Mouse (Mus musculus) MEL (cell line): ENCODE measurements around the gene Cbln3. TPM values are rescaled to one million over a fixed set of nuclear protein-coding genes. Genes with fewer than 3 reads are reported as not detected.

Source experiments
- DNase-seq: peaks from one replicate; pipeline ENCODE4 v3.0.0; 2011; ENCODE audit warnings: low read depth, low spot score
- H3K27ac ChIP-seq: 2 replicates; pipeline ENCODE4 v1.5.1; 2012; ENCODE audit warnings: low read depth, mild to moderate bottlenecking, control low read depth, low read length, moderate library complexity; ENCODE audit not compliant: control insufficient read depth
- H3K27me3 ChIP-seq, 2 experiments: fragments of 150-350 bp in 1 of 2; sonication (generic) in 1 of 2; 2 replicates each; pipeline ENCODE4 v1.6.1; 2012; ENCODE audit warnings: low read length in 2 of 2, mild to moderate bottlenecking in 2 of 2, improper control_type of control experiment in 1 of 2, moderate library complexity in 1 of 2; ENCODE audit not compliant: insufficient read depth in 2 of 2, control insufficient read depth in 1 of 2
- H3K36me3 ChIP-seq, 2 experiments: 2 replicates each; pipeline ENCODE4 v1.6.1; 2012 to 2014; ENCODE audit warnings: low read length in 2 of 2, improper control_type of control experiment in 1 of 2, inconsistent platforms in 1 of 2, mild to moderate bottlenecking in 1 of 2; ENCODE audit not compliant: insufficient read depth in 2 of 2, control insufficient read depth in 1 of 2
- H3K4me1 ChIP-seq, 2 experiments: fragments of 150-350 bp in 1 of 2; sonication (generic) in 1 of 2; 2 replicates each; pipeline ENCODE4 v1.6.1; 2012; ENCODE audit warnings: low read length in 2 of 2, improper control_type of control experiment in 1 of 2, mild to moderate bottlenecking in 1 of 2; ENCODE audit not compliant: insufficient read depth in 2 of 2, control insufficient read depth in 1 of 2
- H3K4me3 ChIP-seq, 2 experiments: fragments of 150-350 bp in 1 of 2; sonication (generic) in 1 of 2; 2 replicates each; pipeline ENCODE4 v1.5.1; 2012; ENCODE audit warnings: low read depth in 2 of 2, low read length in 2 of 2, mild to moderate bottlenecking in 2 of 2, moderate library complexity in 2 of 2, control low read depth in 1 of 2, improper control_type of control experiment in 1 of 2; ENCODE audit not compliant: control insufficient read depth in 1 of 2, insufficient read depth in 1 of 2
- H3K79me2 ChIP-seq: 2 replicates; pipeline ENCODE4 v1.6.1; 2012; ENCODE audit warnings: mild to moderate bottlenecking, low read length, moderate library complexity; ENCODE audit not compliant: control insufficient read depth, poor library complexity, insufficient read depth
- H3K9ac ChIP-seq: 2 replicates; pipeline ENCODE4 v1.6.1; 2012; ENCODE audit warnings: low read depth, mild to moderate bottlenecking, control low read depth, low read length, moderate library complexity; ENCODE audit not compliant: control insufficient read depth, poor library complexity, severe bottlenecking
- H3K9me3 ChIP-seq: fragments of 150-350 bp; sonication (generic); replicated peaks from 2 replicates; pipeline ENCODE4 v1.6.1; 2012; ENCODE audit warnings: mild to moderate bottlenecking, low read length, improper control_type of control experiment, moderate library complexity; ENCODE audit not compliant: insufficient read depth
- CHD1 ChIP-seq: IDR thresholded peaks from 2 replicates; pipeline ENCODE4 v1.6.1; 2012; ENCODE audit warnings: low read depth, mild to moderate bottlenecking, inconsistent platforms, low read length, improper control_type of control experiment
- CHD2 ChIP-seq: IDR thresholded peaks from 2 replicates; pipeline ENCODE4 v1.6.1; 2011; ENCODE audit warnings: low read length, improper control_type of control experiment
- CTCF ChIP-seq, 3 experiments: IDR thresholded peaks in 2 of 3; conservative IDR thresholded peaks in 1 of 3; 2 replicates each; pipeline ENCODE4 v1.5.1; 2011 to 2012; ENCODE audit warnings: low read length in 3 of 3, low read depth in 2 of 3, mild to moderate bottlenecking in 2 of 3, improper control_type of control experiment in 1 of 3, inconsistent platforms in 1 of 3, mixed read lengths in 1 of 3, moderate library complexity in 1 of 3; ENCODE audit not compliant: control insufficient read depth in 1 of 3, insufficient read depth in 1 of 3, poor library complexity in 1 of 3, severe bottlenecking in 1 of 3
- E2F4 ChIP-seq: IDR thresholded peaks from 2 replicates; pipeline ENCODE4 v1.6.1; 2011; ENCODE audit warnings: low read depth, low read length, improper control_type of control experiment, borderline replicate concordance
- ELF1 ChIP-seq: IDR thresholded peaks from 2 replicates; pipeline ENCODE4 v1.6.1; 2014; ENCODE audit warnings: low read depth, mild to moderate bottlenecking, inconsistent platforms, low read length, improper control_type of control experiment, moderate library complexity
- GABPA ChIP-seq: IDR thresholded peaks from 2 replicates; pipeline ENCODE4 v1.6.1; 2012; ENCODE audit warnings: low read depth, mild to moderate bottlenecking, inconsistent platforms, low read length, improper control_type of control experiment, moderate library complexity
- GATA1 ChIP-seq: IDR thresholded peaks from 2 replicates; pipeline ENCODE4 v1.6.1; 2011; ENCODE audit warnings: low read depth, low read length, improper control_type of control experiment
- HCFC1 ChIP-seq: IDR thresholded peaks from 2 replicates; pipeline ENCODE4 v1.6.1; 2012; ENCODE audit warnings: low read depth, mild to moderate bottlenecking, inconsistent platforms, low read length, improper control_type of control experiment, moderate library complexity
- JUND ChIP-seq: IDR thresholded peaks from 2 replicates; pipeline ENCODE4 v1.6.1; 2011; ENCODE audit warnings: low read depth, mild to moderate bottlenecking, improper control_type of control experiment, low read length
- MAX ChIP-seq: IDR thresholded peaks from 2 replicates; pipeline ENCODE4 v1.6.1; 2011; ENCODE audit warnings: low read length, improper control_type of control experiment
- MEF2A ChIP-seq: IDR thresholded peaks from 2 replicates; pipeline ENCODE4 v1.6.1; 2014; ENCODE audit warnings: low read depth, mild to moderate bottlenecking, inconsistent platforms, low read length, improper control_type of control experiment; ENCODE audit not compliant: poor library complexity, insufficient replicate concordance, severe bottlenecking; ENCODE audit errors: extremely low read depth
- MYB ChIP-seq: IDR thresholded peaks from 2 replicates; pipeline ENCODE4 v1.6.1; 2011; ENCODE audit warnings: mild to moderate bottlenecking, low read depth, low read length, improper control_type of control experiment
- NRF1 ChIP-seq: IDR thresholded peaks from 2 replicates; pipeline ENCODE4 v1.6.1; 2014; ENCODE audit warnings: low read depth, mild to moderate bottlenecking, inconsistent platforms, low read length, improper control_type of control experiment, moderate library complexity; ENCODE audit not compliant: poor library complexity, insufficient read depth, severe bottlenecking
- RAD21 ChIP-seq: IDR thresholded peaks from 2 replicates; pipeline ENCODE4 v1.6.1; 2011; ENCODE audit warnings: mild to moderate bottlenecking, low read depth, low read length, improper control_type of control experiment
- RCOR1 ChIP-seq: IDR thresholded peaks from 2 replicates; pipeline ENCODE4 v1.6.1; 2012; ENCODE audit warnings: low read depth, mild to moderate bottlenecking, inconsistent platforms, low read length, improper control_type of control experiment
- SIN3A ChIP-seq: IDR thresholded peaks from 2 replicates; pipeline ENCODE4 v1.6.1; 2012; ENCODE audit warnings: low read length, improper control_type of control experiment, inconsistent platforms
- SMC3 ChIP-seq: IDR thresholded peaks from 2 replicates; pipeline ENCODE4 v1.6.1; 2011; ENCODE audit warnings: low read depth, low read length, improper control_type of control experiment
- USF1 ChIP-seq: IDR thresholded peaks from 2 replicates; pipeline ENCODE4 v1.6.1; 2014; ENCODE audit warnings: low read depth, mild to moderate bottlenecking, inconsistent platforms, low read length, improper control_type of control experiment, moderate library complexity
- USF2 ChIP-seq, 2 experiments: IDR thresholded peaks; 2 replicates each; pipeline ENCODE4 v1.6.1; 2011 to 2012; ENCODE audit warnings: improper control_type of control experiment in 2 of 2, low read length in 2 of 2, borderline replicate concordance in 1 of 2, inconsistent platforms in 1 of 2, low read depth in 1 of 2, mild to moderate bottlenecking in 1 of 2; ENCODE audit not compliant: insufficient read depth in 1 of 2
- ZC3H11A ChIP-seq: IDR thresholded peaks from 2 replicates; pipeline ENCODE4 v1.6.1; 2012; ENCODE audit warnings: low read depth, mild to moderate bottlenecking, inconsistent platforms, low read length, improper control_type of control experiment
- ZKSCAN1 ChIP-seq: IDR thresholded peaks from 2 replicates; pipeline ENCODE4 v1.6.1; 2012; ENCODE audit warnings: low read depth, mild to moderate bottlenecking, inconsistent platforms, low read length, improper control_type of control experiment, moderate library complexity
- ZNF384 ChIP-seq: IDR thresholded peaks from 2 replicates; pipeline ENCODE4 v1.6.1; 2012; ENCODE audit warnings: low read depth, mild to moderate bottlenecking, inconsistent platforms, low read length, improper control_type of control experiment
- polyA plus RNA-seq, 2 experiments: library from polyadenylated mRNA; stranded (reverse) in 1 of 2; unstranded in 1 of 2; fragments of >175 nt in 1 of 2; fragments of >200 nt in 1 of 2; gene quantifications; 2 replicates each; pipeline versions ENCODE4 v1.2.1 to v1.2.4; 2012; ENCODE audit warnings: low replicate concordance in 2 of 2, low read depth in 1 of 2; ENCODE audit not compliant: insufficient read length in 2 of 2, insufficient read depth in 1 of 2, missing spikeins in 1 of 2
- total RNA-seq: library from RNA; depleted of rRNA; stranded (reverse); fragments of 300-350 nt; gene quantifications from 2 replicates; pipeline ENCODE4 v1.2.3, GENCODE M21; 2012

Cbln3 gene
- total and polyA plus RNA-seq, 3 experiments: 0.19 TPM; not detected in 2

DNA sequence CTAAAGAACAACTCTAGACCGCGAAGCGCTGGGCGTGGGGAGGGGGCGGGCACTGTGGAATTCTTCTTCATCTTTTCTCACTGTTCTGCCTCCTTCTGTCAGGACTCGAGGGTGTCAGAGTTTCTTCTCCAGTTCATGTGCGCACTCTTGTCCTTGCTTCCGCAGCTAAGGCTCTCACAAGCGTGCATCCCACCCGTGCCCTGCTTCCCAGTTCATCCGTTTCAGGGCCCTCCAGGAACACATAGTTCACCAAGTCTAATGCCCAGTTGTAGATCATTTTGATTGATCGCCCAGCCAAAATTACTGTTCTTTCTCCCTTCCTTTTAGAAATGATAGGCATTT lies 16.2 kb upstream of the Cbln3 start:
- H3K4me1 ChIP-seq: peaks cover 0 to 5% of the 10 kb centered on the region in 2 experiments; a peak in 2 of 4 replicates
- H3K9ac ChIP-seq: no peak overlapping the region
- TF ChIP-seq ZKSCAN1 (no peak), GABPA (no peak), JUND (no peak), GATA1 (no peak), CTCF (IDR thresholded peaks at IDR 0.05 in 2 of 3, conservative IDR thresholded peaks at IDR 0.05 in 1 of 3; ENCODE audit: control insufficient read depth in 1 of 3, insufficient read depth in 1 of 3, low read depth in 2 of 3, low read length in 3 of 3, poor library complexity in 1 of 3, severe bottlenecking in 1 of 3) (no peak), USF2 (IDR thresholded peaks at IDR 0.05; ENCODE audit: borderline replicate concordance in 1 of 2, insufficient read depth in 1 of 2, low read depth in 1 of 2, low read length in 2 of 2) (no peak), NRF1 (no peak), CHD2 (no peak), ZNF384 (no peak), HCFC1 (no peak), MEF2A (no peak), SIN3A (no peak), SMC3 (no peak), ELF1 (no peak)
- peaks cover 0 to 2% of the 10 kb centered on the region in 2 experiments; a peak in 1 of 4 replicates for H3K27me3 ChIP-seq
- H3K9me3 ChIP-seq: no peaks in the 10 kb centered on the region
- no peaks in the 10 kb centered on the region for H3K79me2 ChIP-seq
- H3K4me3 ChIP-seq: no peak overlapping the region
- H3K27ac ChIP-seq: no peak overlapping the region
- no peak for DNase-seq
- no peaks in the 10 kb centered on the region for H3K36me3 ChIP-seq

DNA sequence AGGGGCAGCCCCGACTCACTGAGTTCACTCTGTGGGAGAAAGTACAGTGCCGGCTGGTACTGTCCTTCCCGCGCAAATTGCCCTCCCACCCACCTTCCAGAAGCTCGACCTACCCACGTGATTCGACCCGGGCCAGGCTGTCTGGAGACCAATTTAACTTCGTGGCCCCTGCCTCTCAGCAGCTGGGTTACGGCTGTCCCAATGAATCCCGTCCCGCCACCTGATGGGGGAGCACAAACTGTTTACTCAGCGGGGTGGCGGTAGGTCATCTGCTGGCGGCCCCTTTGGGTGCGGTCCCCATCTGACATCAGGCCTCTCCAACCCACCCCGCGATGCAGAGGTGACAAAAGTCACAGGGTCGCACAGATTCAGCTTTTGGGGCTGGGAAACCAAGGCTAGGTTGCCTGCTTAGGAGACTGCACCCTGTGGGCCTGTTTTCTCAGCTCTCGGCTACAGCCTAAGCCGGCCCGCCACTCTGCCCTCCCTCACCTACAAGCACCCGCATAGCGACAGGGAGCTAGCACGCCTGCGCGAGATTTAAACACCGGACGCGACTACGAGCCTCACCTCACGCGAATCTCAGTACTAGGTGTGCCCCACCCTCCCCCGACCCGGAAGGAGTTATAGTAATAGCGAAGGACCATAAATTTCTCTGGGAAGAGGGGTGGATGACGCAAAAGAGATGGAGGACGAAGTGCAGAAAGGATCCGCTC lies 15.7 kb upstream of the Cbln3 start, which contains the start of gene Sdr39u1:
TSS of gene Sdr39u1 (minus strand) at position 593 of the 713 bp plus-strand sequence.
- H3K9ac ChIP-seq: no peak within 1 kb of the TSS
- H3K36me3 ChIP-seq: no peaks in the 10 kb centered on the region; a peak in 1 of 4 replicates
- H3K9me3 ChIP-seq: no peaks in the 10 kb centered on the region
- TF ChIP-seq NRF1: no peak
- TF ChIP-seq USF2 (IDR thresholded peaks at IDR 0.05; ENCODE audit: borderline replicate concordance in 1 of 2, insufficient read depth in 1 of 2, low read depth in 1 of 2, low read length in 2 of 2): no peak
- TF ChIP-seq RCOR1: no peak
- TF ChIP-seq ELF1: no peak
- TF ChIP-seq MAX: no peak
- TF ChIP-seq MYB: no peak
- TF ChIP-seq RAD21: no peak
- no peak for TF ChIP-seq CHD1
- TF ChIP-seq ZC3H11A: no peak
- TF ChIP-seq USF1: no peak
- TF ChIP-seq E2F4: no peak
- TF ChIP-seq ZNF384: no peak
- no peak for DNase-seq
- H3K4me1 ChIP-seq: peaks cover 0 to 5% of the 10 kb centered on the region in 2 experiments; a peak in 2 of 4 replicates
- no peak within 1 kb of the TSS for H3K27ac ChIP-seq
- peaks cover 0 to 2% of the 10 kb centered on the region in 2 experiments; a peak in 1 of 4 replicates for H3K27me3 ChIP-seq
- H3K79me2 ChIP-seq: no peaks in the 10 kb centered on the region
- H3K4me3 ChIP-seq: no peak within 1 kb of the TSS
